ENCODE assay signal across 8 mouse cellular contexts in the genomic region with DNA sequence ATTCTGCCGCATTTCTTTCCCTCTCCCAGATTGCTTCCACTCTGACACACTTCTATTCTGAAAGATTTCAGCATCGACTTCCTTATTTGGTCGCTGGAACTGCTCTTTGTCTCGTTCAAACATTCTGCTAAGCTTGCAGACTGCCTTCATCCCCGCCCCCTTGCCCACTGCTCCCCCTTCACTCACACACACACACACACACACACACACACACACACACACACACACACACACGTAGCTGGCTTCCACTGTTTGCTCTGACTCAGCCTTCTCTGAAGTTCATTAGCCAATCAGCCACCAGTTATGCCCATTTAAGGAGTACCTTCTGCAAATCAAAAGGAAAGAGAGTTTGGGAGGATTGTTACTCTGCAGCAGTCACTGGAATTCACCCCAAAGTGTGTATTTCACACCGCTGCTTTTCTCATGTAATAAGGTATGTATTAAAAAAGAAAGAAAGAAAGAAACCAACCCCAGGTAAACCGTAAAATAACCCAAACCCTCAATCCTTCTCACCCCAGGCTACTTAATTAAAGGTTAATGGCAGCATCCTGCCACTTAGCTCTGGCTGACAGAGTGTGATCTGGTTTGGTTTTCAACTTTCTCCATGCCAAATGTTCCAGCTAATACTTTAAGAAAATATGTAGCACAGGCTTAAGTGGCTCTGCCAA.
DNase-seq lines count a peak whose midpoint lies in the region; ATAC-seq lines count a peak whose summit lies in the region.

No protein-coding gene starts in this region.

- no peaks in the 10 kb centered on the region for H3K9me3 ChIP-seq in embryonic facial prominence, embryonic 10.5 days
- no peaks in the 10 kb centered on the region for H3K9me3 ChIP-seq in intestine, embryonic 15.5 days

- peak overlapping the region; percentile 88 for H3K27ac ChIP-seq in embryonic facial prominence, embryonic 10.5 days (replicated peaks)
- H3K27ac ChIP-seq in intestine, embryonic 15.5 days: peak overlapping the region; percentile 88

- H3K4me2 ChIP-seq in intestine, embryonic 15.5 days (replicated peaks): peak overlapping the region; percentile 28; the same call in 1 of the 2 replicates

- peaks cover 41% of the 10 kb centered on the region for H3K4me1 ChIP-seq in embryonic facial prominence, embryonic 10.5 days
- H3K4me1 ChIP-seq in intestine, embryonic 15.5 days (replicated peaks): 0 out of 2 replicates have a peak, but pooled peaks cover 2% of the 10 kb centered on the region

- no peaks in the 10 kb centered on the region for H3K36me3 ChIP-seq in embryonic facial prominence, embryonic 10.5 days (replicated peaks)
- H3K36me3 ChIP-seq in intestine, embryonic 15.5 days: no peaks in the 10 kb centered on the region

- 15% methylated on average over 8 of the region's 8 CpGs for WGBS in embryonic facial prominence, embryonic 10.5 days
- WGBS in intestine, embryonic 15.5 days: 8% methylated on average over 8 of the region's 8 CpGs

- H3K9ac ChIP-seq in intestine, embryonic 15.5 days: no peak overlapping the region

- intact Hi-C loops in left cerebral cortex, postnatal 10 days (cut with DNase I): no loop called here

- peak; percentile 98 for ATAC-seq in granulocyte monocyte progenitor cell, adult 5-6 weeks (replicated peaks; ENCODE audit: poor library complexity, severe bottlenecking)
- ATAC-seq in intestine, embryonic 15.5 days: peak; percentile 89
- peak; percentile 89 for ATAC-seq in megakaryocyte, adult 5-6 weeks (ENCODE audit: poor library complexity, severe bottlenecking)

- peak overlapping the region; percentile 21 for H3K4me3 ChIP-seq in embryonic facial prominence, embryonic 10.5 days
- H3K4me3 ChIP-seq in intestine, embryonic 15.5 days (replicated peaks): no peak overlapping the region

- H3K27me3 ChIP-seq in embryonic facial prominence, embryonic 10.5 days (replicated peaks; ENCODE audit: low read depth, poor library complexity, severe bottlenecking): no peaks in the 10 kb centered on the region
- H3K27me3 ChIP-seq in intestine, embryonic 15.5 days (replicated peaks): no peaks in the 10 kb centered on the region

- DNase-seq in NIH3T3 (ENCODE audit: low read depth): peak; percentile 94
- DNase-seq in embryonic facial prominence, embryonic 10.5 days (ENCODE audit: low spot score): peak; percentile 85
- peak; percentile 55 to 84 for DNase-seq in left cerebral cortex, postnatal 10 days (ENCODE audit: extremely low spot score in 1 of 2, low spot score in 2 of 2)
- peak; percentile 31 to 43 for DNase-seq in right cerebral cortex, postnatal 36 days (ENCODE audit: low spot score in 2 of 2)
- DNase-seq in cerebellum, adult 18-20 months: no peak

Comparison
In these comparisons a context has a peak if more than half of its experiments do, and no peak if none do; other contexts are left out.
1. DNase-seq: peak in NIH3T3 (single experiment), embryonic facial prominence, embryonic 10.5 days (single experiment), left cerebral cortex, postnatal 10 days (2 of 2) and right cerebral cortex, postnatal 36 days (2 of 2); none in cerebellum, adult 18-20 months (0 of 2).
2. Peak in every context shown above with its lines, with median percentiles within 50 percentile points of each other: ATAC-seq.